Mouse (Mus musculus) layer of hippocampus, adult 11-12 months (tissue): ENCODE data around the gene Abi3bp.

Experiments
- DNase-seq: peaks from one replicate; pipeline ENCODE4 v3.0.0; 2022; ENCODE audit warnings: low spot score

The Abi3bp gene

DNA sequence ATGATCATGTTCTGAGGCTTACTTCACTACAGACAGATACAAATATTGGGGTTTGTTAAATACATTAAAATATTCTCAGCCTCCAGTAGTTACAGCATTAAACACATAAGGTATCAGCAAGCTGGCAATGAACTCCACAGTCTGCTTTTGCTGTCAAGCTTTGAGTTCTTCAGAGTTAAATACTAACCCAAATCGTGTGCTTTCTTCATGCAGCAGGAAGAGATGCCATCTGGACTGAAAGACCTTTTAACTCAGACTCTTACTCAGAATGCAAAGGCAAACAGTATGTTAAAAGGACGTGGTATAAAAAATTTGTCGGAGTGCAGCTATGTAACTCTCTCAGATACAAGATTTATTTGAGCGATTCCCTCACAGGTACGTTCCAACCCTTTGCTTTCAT is 209.1 kb downstream of the Abi3bp start:
- DNase-seq = no peak

DNA sequence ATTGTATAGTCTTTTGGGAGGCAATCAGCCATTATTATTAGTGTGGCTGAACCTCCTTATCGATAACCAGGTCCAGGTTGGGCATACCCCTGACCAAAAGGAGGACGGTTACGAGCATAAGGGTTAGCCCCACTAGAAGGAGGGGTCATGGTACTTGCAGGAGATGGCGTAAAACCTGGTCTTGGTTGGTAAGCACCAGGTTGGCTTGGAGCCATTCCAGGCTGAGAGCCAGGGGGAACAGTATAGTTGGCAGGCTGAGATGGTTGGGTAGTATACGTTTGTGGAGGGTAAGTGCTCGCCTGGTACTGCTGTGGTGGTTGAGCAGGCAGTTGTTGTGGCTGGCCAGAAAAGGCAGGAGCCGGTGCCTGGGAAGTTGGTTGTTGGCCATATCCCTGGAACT is 213.0 kb downstream of the Abi3bp start:
- no peak for DNase-seq

DNA sequence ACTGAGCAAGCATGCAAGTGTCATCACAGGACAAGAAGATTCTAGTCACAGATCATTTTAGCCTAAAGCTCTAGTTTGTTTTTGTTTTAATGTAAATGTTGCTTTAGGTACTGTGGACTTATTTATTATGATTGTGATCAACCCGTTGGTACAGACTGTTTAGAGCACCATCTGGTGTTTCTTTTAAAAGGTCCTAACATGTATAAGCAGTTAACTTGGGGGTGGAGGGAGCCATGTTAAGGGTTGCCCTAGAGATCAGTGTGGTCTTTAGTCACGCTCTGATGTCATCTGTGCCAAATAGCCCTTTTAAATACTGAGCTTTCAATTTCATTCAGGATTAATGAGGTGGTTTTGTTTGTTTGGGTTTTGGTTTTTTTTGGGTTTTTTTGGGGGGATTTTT is 218.8 kb downstream of the Abi3bp start:
- no peak for DNase-seq

DNA sequence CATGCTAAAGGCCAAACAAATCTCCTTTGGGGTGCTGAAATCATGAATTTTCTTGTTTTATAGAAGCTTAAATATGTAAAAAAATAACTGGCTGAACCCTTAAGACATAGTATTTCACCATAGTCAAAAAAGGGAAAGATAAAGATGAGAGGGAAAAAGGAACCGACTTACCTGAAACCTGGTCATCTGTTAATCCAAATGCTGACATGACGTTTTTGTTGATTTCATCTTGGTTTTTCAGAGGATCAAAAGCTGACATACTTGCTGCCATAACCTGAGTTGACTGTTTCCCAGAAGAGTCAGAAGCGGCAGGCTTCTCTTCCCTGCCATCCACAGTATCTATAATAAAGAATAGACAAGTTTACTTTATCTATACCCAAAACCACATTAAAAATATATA is 223.2 kb downstream of the Abi3bp start:
- no peak for DNase-seq

DNA sequence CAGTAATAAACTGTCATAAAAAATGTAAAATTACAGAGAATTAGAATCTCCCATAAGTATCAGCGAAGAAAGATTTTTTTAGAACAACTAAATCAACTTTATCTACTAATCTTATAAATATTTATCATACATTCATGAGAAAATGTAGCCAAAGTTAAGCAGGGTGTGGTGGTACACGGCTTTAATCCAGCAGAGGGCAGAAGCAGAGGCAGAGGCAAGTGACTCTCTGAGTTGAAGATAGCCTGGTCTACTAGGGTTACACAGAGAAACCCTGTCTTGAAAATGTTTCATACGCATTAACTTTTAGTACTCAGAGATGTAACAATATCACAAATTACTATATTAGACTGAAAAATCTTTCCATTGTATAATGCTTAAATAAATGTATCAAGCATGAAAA is 228.1 kb downstream of the Abi3bp start:
- no peak for DNase-seq

DNA sequence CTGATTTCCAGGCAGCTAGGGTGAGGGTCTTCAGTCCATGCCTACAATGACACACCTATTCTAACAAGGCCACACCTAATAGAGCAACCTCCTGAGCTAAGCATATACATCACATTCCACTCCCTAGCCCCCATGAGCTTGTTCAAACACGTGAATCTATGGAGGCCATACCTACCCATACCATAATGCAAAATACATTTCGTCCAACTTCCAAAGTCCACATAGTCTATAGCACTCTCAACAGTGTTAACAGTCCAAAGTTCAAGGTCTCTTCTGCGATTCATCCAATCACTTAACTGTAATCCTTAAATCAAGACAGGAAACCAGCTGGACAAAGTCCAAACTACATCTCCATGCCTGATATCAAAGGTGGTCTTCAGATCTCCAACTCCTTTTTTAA is 232.4 kb downstream of the Abi3bp start:
- no peak for DNase-seq

DNA sequence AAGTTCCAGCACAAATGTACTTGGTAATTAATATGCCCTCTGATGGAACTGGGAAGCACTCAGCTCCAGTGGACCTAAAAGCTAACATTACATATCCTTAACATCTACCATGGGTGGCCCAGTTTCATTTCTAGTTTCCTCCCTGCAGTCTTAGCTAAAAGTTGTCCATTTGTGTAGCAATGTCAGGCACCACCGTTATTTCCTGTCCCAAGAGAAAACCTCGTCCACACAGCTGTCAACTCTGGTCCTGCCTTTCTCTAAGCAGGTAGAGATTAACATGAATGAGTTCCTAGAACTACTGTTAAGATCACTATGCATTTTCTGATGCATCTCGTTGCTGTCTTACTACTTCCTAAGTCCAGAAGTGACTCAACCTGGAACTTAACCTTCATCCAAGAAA is 237.9 kb downstream of the Abi3bp start:
- DNase-seq = no peak

DNA sequence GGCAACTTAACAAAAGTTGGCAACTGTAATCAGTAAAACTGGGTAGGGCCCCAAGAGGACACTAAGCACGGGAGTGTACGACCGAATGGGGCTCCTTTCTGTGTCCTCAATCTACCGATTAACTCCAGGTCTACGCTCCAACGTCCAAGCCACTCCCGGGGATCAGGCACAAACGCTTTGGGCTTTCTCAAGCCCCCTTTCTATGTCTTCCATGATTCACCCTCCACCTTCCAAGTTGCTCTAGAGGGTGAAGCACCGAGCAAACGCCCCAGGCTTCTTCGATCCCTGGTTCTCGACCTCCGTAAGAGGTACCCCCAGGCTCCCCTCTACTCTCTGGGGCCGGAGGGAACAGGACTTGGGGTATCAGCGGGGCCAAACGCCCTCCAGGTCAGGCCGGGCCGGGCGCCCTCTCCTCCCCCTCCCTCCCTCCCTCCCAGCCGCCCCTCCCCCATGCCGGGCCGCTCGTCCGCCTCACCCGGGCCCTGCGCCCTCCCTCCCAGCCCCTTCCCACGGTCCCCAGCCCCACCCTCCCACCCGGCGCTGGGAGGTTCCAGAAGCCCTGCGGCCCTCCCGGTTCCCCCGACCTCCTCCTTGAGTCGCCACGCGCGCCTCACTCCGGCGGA is 239.0 kb downstream of the Abi3bp start:
- DNase-seq = no peak

DNA sequence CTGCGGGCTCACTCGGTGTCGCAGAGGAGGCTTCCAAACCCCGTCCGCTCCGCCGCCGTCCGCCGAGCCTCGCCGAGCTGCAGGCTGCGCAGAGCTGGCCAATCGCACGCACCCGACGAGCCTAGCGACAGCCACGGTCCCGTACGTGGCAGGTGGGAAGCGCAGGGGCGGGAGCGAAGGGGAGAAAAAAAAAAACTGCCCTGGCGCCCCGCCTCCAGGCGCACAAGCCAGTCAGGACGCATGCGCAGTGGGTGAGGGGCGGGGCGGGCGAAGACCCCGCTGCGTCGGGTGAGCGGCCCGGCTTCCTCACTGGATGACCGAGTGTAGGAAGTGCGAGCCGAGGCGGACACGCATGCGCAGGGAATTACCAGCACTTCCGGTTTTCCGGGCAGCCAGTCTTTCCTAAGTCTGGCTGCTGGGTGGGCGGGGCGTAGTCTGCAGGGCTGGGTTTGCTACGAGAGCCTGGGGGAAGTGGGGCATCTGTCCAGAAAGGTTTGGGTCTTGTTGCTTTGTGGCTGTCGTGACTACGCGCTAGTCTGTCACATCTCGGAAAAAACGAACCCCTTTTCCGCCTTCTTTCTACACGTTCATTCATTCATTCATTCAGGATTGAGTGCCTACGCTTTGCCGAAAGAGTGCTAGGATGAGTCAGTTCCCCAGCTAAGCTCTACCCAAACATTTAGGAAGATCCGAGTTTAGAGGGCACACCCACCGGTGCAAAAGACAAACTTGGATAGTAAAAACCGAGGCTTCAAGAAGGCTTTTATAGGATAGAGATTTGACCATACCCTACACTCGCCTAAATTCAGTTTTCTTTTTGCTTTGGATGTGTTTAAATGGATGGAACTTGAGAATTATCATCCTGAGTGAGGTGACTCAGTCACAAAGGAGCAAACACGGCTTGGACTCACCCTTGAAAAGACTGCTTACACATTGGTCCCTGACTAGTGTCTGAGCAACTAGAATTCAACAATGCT is 239.8 kb downstream of the Abi3bp start, which contains the start of gene Tfg:
Tfg (minus strand) TSS at position 227 of the 977 bp plus-strand sequence.
- DNase-seq = peak; percentile 99

DNA sequence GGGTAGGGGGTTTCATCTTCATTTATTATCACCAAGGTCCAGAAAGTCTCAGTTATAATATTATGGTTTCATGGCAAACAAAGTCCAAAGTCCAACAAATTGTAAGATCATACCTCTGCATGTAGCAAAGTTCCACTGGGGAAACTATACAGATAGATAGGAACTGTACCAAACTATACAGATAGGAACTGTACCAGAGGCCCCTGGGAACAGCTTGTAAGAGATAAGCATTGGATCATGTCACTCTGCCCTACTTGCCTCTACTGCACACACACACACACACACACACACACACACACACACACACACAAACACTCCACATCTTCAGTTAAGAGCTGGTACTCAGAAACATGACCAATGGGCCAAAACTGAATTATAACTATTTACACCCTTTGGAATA is 241.4 kb downstream of the Abi3bp start:
- no peak for DNase-seq

DNA sequence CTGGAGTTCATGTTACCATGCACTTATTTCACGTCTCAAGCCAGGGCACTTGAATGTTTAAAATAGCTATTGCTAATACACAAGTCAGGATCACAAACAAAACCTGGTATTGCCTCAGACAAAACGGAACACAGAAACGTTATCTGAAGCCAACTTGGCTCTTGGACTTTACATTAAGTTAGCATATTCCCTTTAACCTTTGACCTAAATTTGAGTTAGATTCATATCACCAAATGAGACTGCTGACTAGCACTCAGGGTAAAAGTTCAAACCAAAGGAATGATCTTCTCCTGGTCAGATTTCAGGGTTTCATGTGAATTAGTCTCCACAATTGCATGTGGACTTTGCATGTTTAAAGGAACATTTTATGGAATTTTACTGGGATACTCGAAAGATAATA is 244.7 kb downstream of the Abi3bp start:
- no peak for DNase-seq

DNA sequence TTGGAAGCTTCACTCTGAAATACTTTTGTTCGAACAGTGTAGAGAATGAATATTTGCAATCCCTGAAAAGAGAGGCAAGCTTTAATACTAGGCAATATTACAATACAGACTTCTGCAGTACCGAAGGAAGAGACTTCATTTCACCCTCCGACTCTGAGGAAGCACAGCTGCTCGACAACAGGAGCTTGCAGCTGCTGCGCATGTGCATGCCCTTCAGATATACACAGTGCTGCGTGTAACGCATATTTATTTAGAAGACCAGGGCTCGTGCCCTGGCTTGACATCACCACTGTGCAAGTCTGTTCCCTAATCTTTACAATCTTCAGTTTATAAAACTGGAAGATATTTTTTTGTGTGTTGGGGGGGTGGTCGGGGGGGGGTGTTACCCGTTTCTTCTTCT is 247.2 kb downstream of the Abi3bp start:
- no peak for DNase-seq

DNA sequence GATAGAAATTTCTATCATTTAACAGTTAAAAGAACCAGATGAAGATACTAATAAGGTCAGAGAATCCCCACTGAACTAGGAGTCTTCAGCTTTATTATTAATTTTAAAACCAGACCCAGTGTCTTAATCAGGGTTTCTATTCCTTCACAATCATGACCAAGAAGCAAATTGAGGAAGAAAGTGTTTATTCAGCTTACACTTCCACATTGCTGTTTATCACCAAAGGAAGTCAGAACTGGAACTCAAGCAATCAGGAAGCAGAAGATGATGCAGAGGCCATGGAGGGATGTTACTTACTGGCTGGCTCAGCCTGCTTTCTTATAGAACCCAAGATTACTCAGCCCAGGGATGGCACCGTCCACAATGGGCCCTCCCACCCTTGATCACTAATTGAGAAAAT is 251.4 kb downstream of the Abi3bp start:
- no peak for DNase-seq
